Mouse (Mus musculus) midbrain, embryonic 12.5 days (tissue): ENCODE measurements around the gene Chaf1a. TPM values are rescaled to one million over a fixed set of nuclear protein-coding genes. Genes with fewer than 3 reads are reported as not detected.
"Not testable (repeated sequence)": the region's sequence is repeated elsewhere in the genome, so short reads cannot be mapped to it uniquely, and the experiment has no call there.

Experiments used
- ATAC-seq: fragments of 200-750 bp; cut with Nextera tagmentation; 2 replicates; pipeline ENCODE4 v1.8.0; 2017; ENCODE audit warnings: low read depth, moderate TSS enrichment, moderate library complexity; ENCODE audit not compliant: low FRiP score
- H3K27ac ChIP-seq: fragments of 300-500 bp; sonication (generic); replicated peaks from 2 replicates; pipeline ENCODE4 v1.5.1; 2016; ENCODE audit warnings: mild to moderate bottlenecking
- H3K27me3 ChIP-seq: fragments of 300-500 bp; sonication (generic); 2 replicates; pipeline ENCODE4 v1.6.1; 2016; ENCODE audit warnings: mild to moderate bottlenecking
- H3K36me3 ChIP-seq: fragments of 300-500 bp; sonication (generic); 2 replicates; pipeline ENCODE4 v1.6.1; 2016
- H3K4me1 ChIP-seq: fragments of 300-500 bp; sonication (generic); 2 replicates; pipeline ENCODE4 v1.6.1; 2016
- H3K4me2 ChIP-seq: fragments of 300-500 bp; sonication (generic); replicated peaks from 2 replicates; pipeline ENCODE4 v1.6.1; 2016; ENCODE audit warnings: mild to moderate bottlenecking, moderate library complexity
- H3K4me3 ChIP-seq: fragments of 300-500 bp; sonication (generic); 2 replicates; pipeline ENCODE4 v1.5.1; 2016; ENCODE audit warnings: mild to moderate bottlenecking
- H3K9ac ChIP-seq: fragments of 300-500 bp; sonication (generic); replicated peaks from 2 replicates; pipeline ENCODE4 v1.6.1; 2016; ENCODE audit warnings: mild to moderate bottlenecking, moderate library complexity
- H3K9me3 ChIP-seq: fragments of 300-500 bp; sonication (generic); 2 replicates; pipeline ENCODE4 v1.6.1; 2016; ENCODE audit warnings: mild to moderate bottlenecking
- WGBS: fragments of 180-500 bp; shearing (Covaris S2); methylation state at CpG from one replicate; pipeline ENCODE4 v1.1.7; 2016; 5-methylcytosine and 5-hydroxymethylcytosine counted together
- polyA plus RNA-seq: library from polyadenylated mRNA; unstranded; fragments of >200 nt; fragmentation: Nextera tagmentation; extraction: Ambion mirVana; gene quantifications from 2 replicates; pipeline ENCODE4 v1.2.1, GENCODE M21; 2016

Gene Chaf1a
- polyA plus RNA-seq, 1 experiment from 2014 or later, result 32.5 TPM

GRCm38 (mm10) chr17:56102158-56102557 lies 61.9 kb downstream of the Chaf1a start:
- no peak overlapping the region for H3K4me3 ChIP-seq
- 89% methylated on average over 5 of the region's 5 CpGs for whole genome bisulfite sequencing
- no peaks in the 10 kb centered on the region for H3K4me1 ChIP-seq
- H3K9ac ChIP-seq, result no peak overlapping the region
- H3K4me2 ChIP-seq, result no peak overlapping the region
- H3K27me3 ChIP-seq, result no peaks in the 10 kb centered on the region
- H3K27ac ChIP-seq, result no peak overlapping the region
- peaks cover 69% of the 10 kb centered on the region for H3K36me3 ChIP-seq
- H3K9me3 ChIP-seq, result no peaks in the 10 kb centered on the region
- no peak for ATAC-seq

GRCm38 (mm10) chr17:56102927-56103326 lies 62.7 kb downstream of the Chaf1a start:
- Histone ChIP-seq H3K27ac (no peak overlapping the region), H3K4me2 (no peak overlapping the region), H3K27me3 (no peaks in the 10 kb centered on the region), H3K9ac (no peak overlapping the region), H3K9me3 (no peaks in the 10 kb centered on the region), H3K36me3 (peaks cover 66% of the 10 kb centered on the region), H3K4me1 (no peaks in the 10 kb centered on the region), H3K4me3 (no peak overlapping the region)
- WGBS, result 94% methylated on average over 9 of the region's 9 CpGs
- no peak for ATAC-seq

DNA sequence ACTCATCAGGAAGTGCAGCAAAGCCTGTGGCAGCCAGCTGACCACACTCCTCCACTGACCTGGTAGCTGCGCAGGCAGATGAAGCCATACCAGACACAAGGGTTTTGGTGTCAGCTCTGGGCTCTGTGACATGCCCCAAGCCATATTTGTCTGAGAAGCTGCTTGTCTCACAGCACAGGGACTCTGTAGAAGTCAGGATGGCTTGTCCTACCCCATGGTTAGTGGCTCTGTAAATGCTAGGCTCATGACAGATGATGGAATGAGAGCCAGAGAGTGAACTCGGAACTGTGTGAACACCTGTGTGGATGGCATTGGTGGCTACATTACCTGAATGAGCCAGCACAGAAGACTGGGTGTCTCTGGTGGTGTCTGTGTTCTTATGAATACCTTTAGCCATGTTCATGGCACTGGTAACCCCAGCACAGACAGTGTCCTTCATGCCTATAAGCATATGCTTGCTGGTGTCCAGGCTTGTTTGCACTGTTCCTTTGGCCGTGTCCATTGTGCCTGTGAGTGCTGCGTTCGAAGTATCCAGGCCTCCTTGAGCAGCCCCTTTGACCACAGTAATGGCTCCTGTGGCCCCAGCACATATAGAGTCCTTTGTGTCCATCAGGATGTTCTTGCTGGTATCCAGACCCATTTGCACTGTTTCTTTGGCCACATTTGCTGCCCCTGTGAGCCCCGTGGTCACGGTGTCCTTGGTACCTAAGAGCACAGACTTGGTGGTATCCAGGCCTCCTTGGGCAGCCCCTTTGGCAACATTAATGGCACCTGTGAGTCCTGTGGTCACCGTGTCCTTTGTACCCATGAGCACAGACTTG lies 63.4 kb downstream of the Chaf1a start:
- ATAC-seq, result no peak
- 93% methylated on average over 8 of the region's 8 CpGs for WGBS
- H3K4me1 ChIP-seq, result no peaks in the 10 kb centered on the region
- peaks cover 59% of the 10 kb centered on the region for H3K36me3 ChIP-seq
- no peak overlapping the region for H3K9ac ChIP-seq
- H3K27me3 ChIP-seq, result no peaks in the 10 kb centered on the region
- no peaks in the 10 kb centered on the region for H3K9me3 ChIP-seq
- no peak overlapping the region for H3K4me3 ChIP-seq
- no peak overlapping the region for H3K4me2 ChIP-seq
- H3K27ac ChIP-seq, result no peak overlapping the region

DNA sequence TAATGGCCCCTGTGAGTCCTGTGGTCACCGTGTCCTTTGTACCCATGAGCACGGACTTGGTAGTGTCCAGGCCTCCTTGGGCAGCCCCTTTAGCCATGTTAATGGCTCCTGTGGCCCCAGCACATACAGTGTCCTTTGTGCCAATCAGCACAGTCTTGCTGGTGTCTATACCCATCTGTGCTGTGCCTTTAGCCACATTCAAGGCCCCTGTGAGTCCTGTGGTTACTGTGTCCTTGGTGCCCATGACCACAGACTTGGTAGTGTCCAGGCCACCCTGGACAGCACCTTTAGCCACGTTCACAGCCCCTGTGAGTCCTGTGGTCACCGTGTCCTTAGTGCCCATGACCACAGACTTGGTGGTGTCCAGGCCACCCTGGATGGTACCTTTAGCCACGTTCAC lies 64.6 kb downstream of the Chaf1a start:
- H3K4me3 ChIP-seq, H3K4me2 ChIP-seq, H3K9ac ChIP-seq, H3K4me1 ChIP-seq, H3K9me3 ChIP-seq, H3K27ac ChIP-seq, H3K27me3 ChIP-seq, ATAC-seq: not testable (repeated sequence)
- WGBS, result 90% methylated on average over 3 of the region's 5 CpGs
- peaks cover 49% of the 10 kb centered on the region for H3K36me3 ChIP-seq

- H3K9ac ChIP-seq, H3K4me2 ChIP-seq, H3K4me1 ChIP-seq, H3K27me3 ChIP-seq, H3K4me3 ChIP-seq, ATAC-seq, H3K27ac ChIP-seq, H3K9me3 ChIP-seq: not testable (repeated sequence)
- H3K36me3 ChIP-seq, result peaks cover 32% of the 10 kb centered on the region
- WGBS, result 100% methylated on average over 4 of the region's 4 CpGs
These were observed 66.2 kb downstream of the Chaf1a start for GRCm38 (mm10) chr17:56106436-56106835.

DNA sequence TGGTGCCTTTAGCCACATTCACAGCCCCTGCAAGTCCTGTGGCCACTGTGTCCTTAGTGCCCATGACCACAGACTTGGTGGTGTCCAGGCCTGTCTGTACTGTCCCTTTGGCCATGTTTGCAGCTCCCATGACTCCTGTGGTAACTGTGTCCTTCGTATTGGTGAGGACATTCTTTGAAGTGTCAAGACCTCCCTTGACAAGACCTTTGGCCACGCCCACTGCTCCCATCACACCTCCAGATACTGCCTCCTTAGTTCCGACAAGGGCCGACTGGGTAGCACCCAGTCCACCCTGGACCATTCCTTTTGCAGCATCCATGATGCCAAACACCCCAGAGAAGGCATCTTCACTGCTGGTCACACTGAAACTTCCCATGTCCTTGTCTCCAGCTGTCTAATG lies 66.7 kb downstream of the Chaf1a start:
- H3K36me3 ChIP-seq, result peaks cover 27% of the 10 kb centered on the region
- no peak overlapping the region for H3K9ac ChIP-seq
- no peak overlapping the region for H3K4me2 ChIP-seq
- H3K4me1 ChIP-seq, result no peaks in the 10 kb centered on the region
- 83% methylated on average over 4 of the region's 4 CpGs for WGBS
- no peak for ATAC-seq
- no peaks in the 10 kb centered on the region for H3K27me3 ChIP-seq
- H3K9me3 ChIP-seq, result no peaks in the 10 kb centered on the region
- no peak overlapping the region for H3K27ac ChIP-seq
- H3K4me3 ChIP-seq, result no peak overlapping the region

DNA sequence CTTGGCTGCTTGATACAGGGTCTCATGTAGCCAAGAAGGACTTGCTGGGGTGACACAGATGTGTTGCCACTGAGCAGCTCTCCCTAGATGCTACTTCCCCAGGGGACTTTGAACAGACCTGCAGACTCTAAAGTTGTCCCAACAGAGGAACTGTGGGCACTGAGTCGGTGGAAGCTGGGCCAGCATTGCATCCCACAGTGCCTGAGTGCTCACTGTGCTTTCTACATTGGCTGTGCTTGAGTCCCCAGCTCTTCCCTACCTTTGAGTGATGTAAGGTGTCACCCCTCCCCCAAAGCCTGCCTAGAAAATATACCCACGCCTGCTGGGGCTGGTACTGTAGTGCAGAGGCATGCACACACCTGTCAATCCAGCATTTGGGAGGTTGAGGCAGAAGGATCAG lies 67.5 kb downstream of the Chaf1a start:
- ATAC-seq, result no peak
- 72% methylated on average over 2 of the region's 2 CpGs for WGBS
- H3K4me1 ChIP-seq, result peaks cover under 1% of the 10 kb centered on the region; the same call in 1 of the 2 replicates
- no peaks in the 10 kb centered on the region for H3K9me3 ChIP-seq
- H3K36me3 ChIP-seq, result peaks cover 19% of the 10 kb centered on the region
- H3K4me2 ChIP-seq, result no peak overlapping the region
- no peak overlapping the region for H3K9ac ChIP-seq
- H3K4me3 ChIP-seq, result no peak overlapping the region
- no peak overlapping the region for H3K27ac ChIP-seq
- no peaks in the 10 kb centered on the region for H3K27me3 ChIP-seq

- WGBS, result 75% methylated on average over 6 of the region's 6 CpGs
These were observed 68.2 kb downstream of the Chaf1a start for GRCm38 (mm10) chr17:56108334-56109044.

GRCm38 (mm10) chr17:56109219-56110051 lies 69.2 kb downstream of the Chaf1a start, which contains the start of gene Plin4:
Gene Plin4 (minus strand): TSS chr17:56109803.
- Histone ChIP-seq H3K4me2 (no peak within 1 kb of the TSS), H3K4me1 (peaks cover 4% of the 10 kb centered on the region; the same call in 1 of the 2 replicates), H3K36me3 (0 out of 2 replicates have a peak, but pooled peaks cover 5% of the 10 kb centered on the region), H3K4me3 (no peak within 1 kb of the TSS), H3K9ac (no peak within 1 kb of the TSS), H3K27me3 (no peaks in the 10 kb centered on the region), H3K27ac (no peak within 1 kb of the TSS), H3K9me3 (no peaks in the 10 kb centered on the region)
- 65% methylated on average over 10 of the region's 10 CpGs for WGBS
- no peak for ATAC-seq

More at GRCm38 (mm10) chr17:56108334-56109044, 68.2 kb downstream of the Chaf1a start:
- Histone ChIP-seq H3K4me3 (no peak overlapping the region), H3K27me3 (no peaks in the 10 kb centered on the region), H3K36me3 (peaks cover 12% of the 10 kb centered on the region), H3K9me3 (no peaks in the 10 kb centered on the region), H3K4me1 (peaks cover 4% of the 10 kb centered on the region; the same call in 1 of the 2 replicates), H3K4me2 (no peak overlapping the region), H3K27ac (no peak overlapping the region), H3K9ac (no peak overlapping the region)
- ATAC-seq, result no peak

- no peak overlapping the region for H3K4me2 ChIP-seq
- no peak for ATAC-seq
- 0 out of 2 replicates have a peak, but pooled peaks cover 5% of the 10 kb centered on the region for H3K36me3 ChIP-seq
- H3K27me3 ChIP-seq, result no peaks in the 10 kb centered on the region; the same call in 1 of the 2 replicates
- H3K9ac ChIP-seq, result no peak overlapping the region
- H3K9me3 ChIP-seq, result no peaks in the 10 kb centered on the region
- H3K4me3 ChIP-seq, result no peak overlapping the region
- WGBS, result 76% methylated on average over 4 of the region's 4 CpGs
- no peak overlapping the region for H3K27ac ChIP-seq
- peaks cover 4% of the 10 kb centered on the region; the same call in 1 of the 2 replicates for H3K4me1 ChIP-seq
These were observed 70.3 kb downstream of the Chaf1a start for GRCm38 (mm10) chr17:56110571-56110970.

DNA sequence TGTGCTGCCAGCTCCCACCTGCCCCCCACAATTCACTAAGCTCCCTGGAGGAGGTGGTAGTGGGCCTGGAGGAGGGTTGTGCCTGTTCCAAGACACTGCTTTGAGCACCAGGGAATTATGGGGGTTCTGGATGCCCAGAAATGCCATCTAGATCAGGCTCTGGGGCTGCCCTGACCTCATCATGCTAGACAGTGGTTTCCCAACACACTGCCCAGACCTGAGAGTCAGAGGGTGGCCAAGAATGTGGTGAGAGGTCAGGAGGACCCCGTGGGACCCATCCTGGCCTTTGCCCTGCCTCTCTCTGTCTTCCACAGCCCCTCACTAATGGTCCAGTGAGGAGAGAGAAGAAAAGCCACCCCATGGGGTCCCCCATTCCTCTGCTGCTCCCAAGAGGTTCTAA lies 70.8 kb downstream of the Chaf1a start:
- H3K4me1 ChIP-seq, result peaks cover 4% of the 10 kb centered on the region; the same call in 1 of the 2 replicates
- peaks cover 3% of the 10 kb centered on the region; the same call in 1 of the 2 replicates for H3K27me3 ChIP-seq
- H3K27ac ChIP-seq, result no peak overlapping the region
- no peak overlapping the region for H3K4me3 ChIP-seq
- ATAC-seq, result no peak
- no peak overlapping the region for H3K9ac ChIP-seq
- H3K9me3 ChIP-seq, result no peaks in the 10 kb centered on the region
- 72% methylated on average over 1 of the region's 1 CpGs for WGBS
- 0 out of 2 replicates have a peak, but pooled peaks cover 5% of the 10 kb centered on the region for H3K36me3 ChIP-seq
- no peak overlapping the region for H3K4me2 ChIP-seq
